Mouse (Mus musculus) lung, embryonic 14.5 days (tissue): ENCODE measurements around the gene Sorbs1. TPM values are rescaled to one million over a fixed set of nuclear protein-coding genes. Genes with fewer than 3 reads are reported as not detected.
A peak's percentile ranks its signal among the peaks of the same experiment; 100 is the strongest.

Experiments
- ATAC-seq: fragments of 200-750 bp; cut with Nextera tagmentation; 2 replicates; pipeline ENCODE4 v1.8.0; 2017; ENCODE audit warnings: mild to moderate bottlenecking, moderate TSS enrichment, moderate library complexity; ENCODE audit not compliant: insufficient read depth
- DNase-seq: peaks from one replicate; pipeline ENCODE4 v3.0.0-alpha.2; 2015
- H3K27ac ChIP-seq: fragments of 300-500 bp; sonication (generic); 2 replicates; pipeline ENCODE4 v1.5.1; 2014; ENCODE audit warnings: low read depth, mild to moderate bottlenecking, moderate library complexity
- H3K27me3 ChIP-seq: fragments of 300-500 bp; sonication (generic); 2 replicates; pipeline ENCODE4 v1.6.1; 2014; ENCODE audit warnings: low read length, control low read depth; ENCODE audit not compliant: insufficient read depth
- H3K36me3 ChIP-seq: fragments of 300-500 bp; sonication (generic); 2 replicates; pipeline ENCODE4 v1.6.1; 2014; ENCODE audit warnings: control low read depth; ENCODE audit not compliant: insufficient read depth
- H3K4me1 ChIP-seq: fragments of 300-500 bp; sonication (generic); 2 replicates; pipeline ENCODE4 v1.6.1; 2014; ENCODE audit warnings: antibody characterized with exemption, control low read depth; ENCODE audit not compliant: insufficient read depth
- H3K4me2 ChIP-seq: fragments of 300-500 bp; sonication (generic); 2 replicates; pipeline ENCODE4 v1.6.1; 2014; ENCODE audit warnings: mild to moderate bottlenecking
- H3K4me3 ChIP-seq: fragments of 300-500 bp; sonication (generic); 2 replicates; pipeline ENCODE4 v1.5.1; 2014; ENCODE audit warnings: low read depth, low read length
- H3K9ac ChIP-seq: fragments of 300-500 bp; sonication (generic); 2 replicates; pipeline ENCODE4 v1.6.1; 2014
- H3K9me3 ChIP-seq: fragments of 300-500 bp; sonication (generic); 2 replicates; pipeline ENCODE4 v1.6.1; 2016; ENCODE audit warnings: low read depth, low read length, control low read depth
- CTCF ChIP-seq: IDR thresholded peaks from 2 replicates; pipeline ENCODE4 v1.5.1; 2016; ENCODE audit warnings: antibody characterized with exemption, low read depth
- WGBS: fragments of 180-500 bp; shearing (Covaris S2); extraction: QIAGEN DNeasy Blood & Tissue Kit; methylation state at CpG from one replicate; pipeline ENCODE4 v1.1.7; 2014; 5-methylcytosine and 5-hydroxymethylcytosine counted together
- polyA plus RNA-seq: library from polyadenylated mRNA; unstranded; fragments of >200 nt; fragmentation: Nextera tagmentation; extraction: Ambion mirVana; gene quantifications from 2 replicates; pipeline ENCODE4 v1.2.1, GENCODE M21; 2014

Gene Sorbs1
- polyA plus RNA-seq, 1 experiment from 2014 or later = 46.6 TPM

- no peaks in the 10 kb centered on the region for H3K27me3 ChIP-seq
- no peak overlapping the region for H3K4me3 ChIP-seq
- H3K4me2 ChIP-seq = no peak overlapping the region; the same call in 1 of the 2 replicates
- no peak for ATAC-seq
- H3K9me3 ChIP-seq = no peaks in the 10 kb centered on the region
- H3K36me3 ChIP-seq = no peaks in the 10 kb centered on the region
- no peak overlapping the region for H3K27ac ChIP-seq
- no peak for TF ChIP-seq CTCF
- H3K4me1 ChIP-seq = peaks cover 3% of the 10 kb centered on the region; the same call in 1 of the 2 replicates
- H3K9ac ChIP-seq = no peak overlapping the region
- no peak for DNase-seq
- 73% methylated on average over 7 of the region's 7 CpGs for WGBS
Observed at GRCm38 (mm10) chr19:40514376-40514775, 797 bp upstream of the Sorbs1 start.

DNA sequence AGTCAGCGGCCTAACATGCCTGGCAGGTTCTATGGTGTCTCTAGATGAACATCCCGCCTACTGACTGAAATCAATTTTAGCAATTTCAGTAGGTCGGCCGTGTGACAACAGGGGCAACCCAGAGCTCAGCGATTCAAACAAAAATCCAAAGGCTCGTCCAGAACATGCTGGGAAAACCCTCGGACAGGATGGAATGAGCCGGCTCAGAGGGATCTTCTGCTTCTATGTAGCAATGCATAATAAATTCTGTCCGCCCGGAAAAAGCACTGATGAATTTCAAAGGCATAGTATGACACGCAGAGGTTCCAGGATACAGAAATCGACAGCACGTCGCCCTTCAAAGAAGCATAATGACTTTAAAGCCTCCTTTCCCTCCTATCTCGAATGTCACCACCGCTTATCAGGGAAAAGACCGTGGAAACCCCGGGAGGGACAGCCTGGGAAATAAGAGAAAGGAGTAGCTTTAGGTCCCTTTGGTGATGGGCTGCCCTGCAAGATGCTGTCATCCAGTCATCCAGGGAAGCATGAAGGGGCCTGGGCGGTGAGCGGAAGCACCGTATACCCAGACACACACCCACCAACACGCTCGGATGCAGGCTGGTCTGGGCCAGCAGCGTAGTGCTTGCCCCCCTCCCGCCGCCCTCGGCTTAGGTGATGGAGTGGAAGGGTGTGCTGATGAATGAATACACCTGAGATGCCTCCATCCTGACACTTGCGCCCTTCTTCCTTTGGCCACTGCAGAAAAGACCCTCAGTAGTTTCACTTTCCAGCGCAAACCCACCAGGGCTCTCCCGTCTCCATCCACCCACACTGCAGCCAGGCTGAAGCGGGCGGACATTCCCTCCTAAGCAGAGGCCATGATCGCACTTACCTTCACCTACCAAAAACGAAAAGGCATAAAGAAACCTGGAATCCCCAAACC, 818 bp downstream of the Sorbs1 start:
- Histone ChIP-seq H3K27me3 (no peaks in the 10 kb centered on the region), H3K36me3 (no peaks in the 10 kb centered on the region), H3K4me3 (peak overlapping the region; percentile 78), H3K9ac (peak overlapping the region; percentile 75), H3K9me3 (no peaks in the 10 kb centered on the region), H3K27ac (peak overlapping the region; percentile 90), H3K4me1 (peaks cover 3% of the 10 kb centered on the region; the same call in 1 of the 2 replicates), H3K4me2 (peak overlapping the region; percentile 96)
- no peak for TF ChIP-seq CTCF
- WGBS = 1% methylated on average over 34 of the region's 34 CpGs
- ATAC-seq = peak; percentile 28
- DNase-seq = peak; percentile 58

DNA sequence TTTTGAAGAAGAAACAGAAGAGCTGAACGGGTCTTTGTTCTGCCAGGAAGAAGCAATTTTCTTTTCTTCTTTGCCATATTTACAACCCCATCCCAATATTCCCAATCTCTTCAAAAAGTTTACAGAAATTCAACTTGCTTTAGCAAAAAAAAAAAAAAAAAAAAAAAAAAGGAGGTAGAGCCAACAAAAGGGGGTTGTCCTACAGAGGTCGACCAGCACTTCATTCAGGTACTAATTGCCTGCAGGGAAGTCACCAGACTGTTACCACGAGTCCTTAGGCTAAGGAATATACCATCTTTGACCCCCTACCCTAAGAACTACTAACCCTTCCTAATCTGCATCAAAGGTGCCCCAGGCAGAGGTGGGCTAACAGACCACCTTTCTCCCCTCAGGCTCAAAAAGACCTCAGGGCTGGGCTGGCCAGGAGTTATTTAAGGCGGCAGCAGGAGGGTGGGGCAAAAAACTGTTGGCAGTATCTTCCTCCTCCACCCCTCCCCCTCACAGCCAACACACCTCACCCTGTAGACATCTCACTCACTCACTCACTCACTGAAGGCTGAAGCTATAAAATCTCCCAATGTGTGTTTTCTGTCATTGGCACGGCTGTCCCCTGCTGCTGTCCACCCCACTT, 1.8 kb downstream of the Sorbs1 start:
- TF ChIP-seq CTCF = no peak
- no peaks in the 10 kb centered on the region for H3K27me3 ChIP-seq
- peak overlapping the region; percentile 75 for H3K9ac ChIP-seq
- 14% methylated on average over 5 of the region's 5 CpGs for WGBS
- H3K4me3 ChIP-seq = peak overlapping the region; percentile 78
- peaks cover 3% of the 10 kb centered on the region; the same call in 1 of the 2 replicates for H3K4me1 ChIP-seq
- ATAC-seq (no peak), DNase-seq (peak; percentile 22)
- peak overlapping the region; percentile 96 for H3K4me2 ChIP-seq
- H3K36me3 ChIP-seq = no peaks in the 10 kb centered on the region
- H3K9me3 ChIP-seq = no peaks in the 10 kb centered on the region
- no peak overlapping the region for H3K27ac ChIP-seq

GRCm38 (mm10) chr19:40511100-40511439, 2.5 kb downstream of the Sorbs1 start:
- Histone ChIP-seq H3K27me3 (no peaks in the 10 kb centered on the region), H3K9ac (no peak overlapping the region), H3K27ac (no peak overlapping the region), H3K4me2 (peak overlapping the region; percentile 96), H3K4me3 (no peak overlapping the region), H3K9me3 (no peaks in the 10 kb centered on the region), H3K4me1 (peaks cover 3% of the 10 kb centered on the region; the same call in 1 of the 2 replicates), H3K36me3 (no peaks in the 10 kb centered on the region)
- WGBS = 36% methylated on average over 8 of the region's 8 CpGs
- TF ChIP-seq CTCF = no peak
- peak; percentile 24 for DNase-seq
- no peak for ATAC-seq

- Histone ChIP-seq H3K4me1 (peaks cover 3% of the 10 kb centered on the region; the same call in 1 of the 2 replicates), H3K9ac (no peak overlapping the region), H3K27ac (no peak overlapping the region), H3K27me3 (no peaks in the 10 kb centered on the region), H3K4me2 (peak overlapping the region; percentile 96), H3K9me3 (no peaks in the 10 kb centered on the region), H3K4me3 (no peak overlapping the region), H3K36me3 (no peaks in the 10 kb centered on the region)
- WGBS = 54% methylated on average over 13 of the region's 13 CpGs
- no peak for TF ChIP-seq CTCF
- DNase-seq (no peak), ATAC-seq (no peak)
Observed at GRCm38 (mm10) chr19:40510387-40511099, 3.0 kb downstream of the Sorbs1 start.

DNA sequence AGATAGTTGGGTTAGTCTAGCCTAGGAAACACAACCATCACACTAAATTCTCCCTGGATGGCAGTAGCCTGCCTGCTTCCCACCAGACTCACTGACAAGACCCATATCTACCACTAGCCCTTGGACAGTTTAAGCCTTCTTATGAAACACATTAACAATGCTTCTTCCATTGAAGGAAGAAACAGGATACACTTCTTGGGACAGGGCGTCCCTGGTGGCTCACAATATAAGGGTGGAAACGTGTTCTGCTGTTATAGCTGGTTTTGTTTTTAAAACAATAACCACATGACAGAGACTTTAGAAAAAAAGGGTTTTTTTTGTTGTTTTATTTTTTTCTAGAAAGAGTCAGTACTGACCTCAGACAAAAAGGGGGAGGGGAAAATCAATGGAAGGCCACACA, 4.3 kb downstream of the Sorbs1 start:
- Histone ChIP-seq H3K9me3 (no peaks in the 10 kb centered on the region), H3K27ac (no peak overlapping the region), H3K4me2 (no peak overlapping the region), H3K36me3 (no peaks in the 10 kb centered on the region), H3K4me3 (no peak overlapping the region), H3K27me3 (no peaks in the 10 kb centered on the region), H3K4me1 (peaks cover 3% of the 10 kb centered on the region; the same call in 1 of the 2 replicates), H3K9ac (no peak overlapping the region)
- 75% methylated on average over 2 of the region's 2 CpGs for WGBS
- TF ChIP-seq CTCF = 0 out of 2 replicates have a peak, but pooled peaks have one; percentile 8
- ATAC-seq (no peak), DNase-seq (no peak)
